Mouse (Mus musculus) right cerebral cortex, postnatal 36 days (tissue): Measurements from ENCODE around the gene Nip7.
"Not testable (repeated sequence)": the region's sequence is repeated elsewhere in the genome, so short reads cannot be mapped to it uniquely, and the experiment has no call there.

Experiments
- DNase-seq, 2 experiments: peaks; one replicate each; pipeline ENCODE4 v3.0.0; 2022; ENCODE audit warnings: low spot score in 2 of 2, mixed read lengths in 1 of 2

Nip7 gene

GRCm38 (mm10) chr8:107065511-107066496, 9.1 kb downstream of the Nip7 start, which contains the start of gene Tmed6:
TSS of gene Tmed6 (minus strand) at chr8:107065644.
- no peak for DNase-seq

DNA sequence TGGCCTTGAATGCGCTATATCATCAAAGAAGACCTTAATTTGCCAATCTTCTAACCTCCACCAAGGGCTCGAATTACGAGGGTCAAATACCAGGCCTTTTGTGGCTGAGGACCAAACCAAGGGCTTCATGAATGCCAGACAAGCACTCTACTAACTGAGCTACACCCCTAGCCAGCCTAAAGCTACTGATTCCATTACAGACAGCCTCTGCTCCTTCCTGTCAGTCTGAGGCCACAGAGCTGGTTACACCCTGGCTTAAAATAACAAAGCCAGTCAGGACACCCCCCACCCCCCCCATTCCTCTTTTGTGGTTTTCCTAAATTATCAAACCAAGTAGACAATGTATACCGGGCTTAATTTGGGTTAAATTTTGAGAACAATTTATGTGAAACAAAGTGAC, 17.0 kb downstream of the Nip7 start:
- no peak for DNase-seq

DNA sequence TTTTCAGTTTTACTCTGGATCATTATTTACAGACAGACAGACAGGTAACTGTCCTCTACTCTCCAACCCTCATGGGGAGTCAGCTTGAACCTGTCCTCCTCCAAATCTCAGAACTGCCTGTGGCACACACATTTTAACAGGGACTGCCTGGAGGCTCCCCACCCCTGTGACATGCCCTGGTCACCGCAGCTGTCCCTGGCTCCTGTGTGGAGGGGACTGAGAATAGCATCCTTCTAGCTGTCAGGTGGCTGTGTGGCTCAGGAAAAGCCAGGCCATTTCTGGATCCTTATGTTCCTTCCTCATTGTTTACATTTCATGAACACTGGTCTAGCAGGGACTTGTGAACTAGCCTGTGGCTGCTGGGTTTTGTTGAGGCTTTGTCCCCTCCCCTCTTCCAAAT, 17.5 kb downstream of the Nip7 start:
- DNase-seq, result no peak

GRCm38 (mm10) chr8:107076239-107076888, 19.7 kb downstream of the Nip7 start:
- DNase-seq, result no peak

GRCm38 (mm10) chr8:107085358-107085757, 28.7 kb downstream of the Nip7 start:
- no peak for DNase-seq

GRCm38 (mm10) chr8:107086018-107086417, 29.3 kb downstream of the Nip7 start:
- DNase-seq, result no peak

DNA sequence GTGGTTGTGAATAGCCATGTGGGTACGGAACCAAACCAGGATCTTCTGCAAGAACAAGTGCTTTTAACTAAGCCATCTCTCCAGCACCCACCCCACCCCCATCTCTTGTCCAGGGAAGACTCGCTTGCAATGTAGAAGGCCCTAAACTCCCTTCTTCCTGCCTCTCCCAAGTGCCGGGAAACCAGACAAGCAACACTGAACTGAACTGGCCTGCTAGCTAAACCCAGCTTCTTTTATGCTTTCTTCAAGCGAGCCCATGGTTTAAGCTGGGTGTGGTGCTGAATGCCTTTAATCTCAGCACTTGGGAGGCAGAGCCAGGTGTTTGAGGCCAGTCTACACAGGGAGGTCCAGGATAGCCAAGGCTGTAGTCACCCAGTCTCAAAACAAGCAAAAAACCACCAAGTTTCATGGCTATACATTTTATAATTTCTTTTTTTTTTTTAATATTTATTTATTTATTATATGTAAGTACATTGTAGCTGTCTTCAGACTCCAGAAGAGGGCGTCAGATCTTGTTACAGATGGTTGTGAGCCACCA, 31.9 kb downstream of the Nip7 start:
- DNase-seq, result no peak

- DNase-seq, result no peak
Observed at GRCm38 (mm10) chr8:107090531-107090930, 33.9 kb downstream of the Nip7 start.

DNA sequence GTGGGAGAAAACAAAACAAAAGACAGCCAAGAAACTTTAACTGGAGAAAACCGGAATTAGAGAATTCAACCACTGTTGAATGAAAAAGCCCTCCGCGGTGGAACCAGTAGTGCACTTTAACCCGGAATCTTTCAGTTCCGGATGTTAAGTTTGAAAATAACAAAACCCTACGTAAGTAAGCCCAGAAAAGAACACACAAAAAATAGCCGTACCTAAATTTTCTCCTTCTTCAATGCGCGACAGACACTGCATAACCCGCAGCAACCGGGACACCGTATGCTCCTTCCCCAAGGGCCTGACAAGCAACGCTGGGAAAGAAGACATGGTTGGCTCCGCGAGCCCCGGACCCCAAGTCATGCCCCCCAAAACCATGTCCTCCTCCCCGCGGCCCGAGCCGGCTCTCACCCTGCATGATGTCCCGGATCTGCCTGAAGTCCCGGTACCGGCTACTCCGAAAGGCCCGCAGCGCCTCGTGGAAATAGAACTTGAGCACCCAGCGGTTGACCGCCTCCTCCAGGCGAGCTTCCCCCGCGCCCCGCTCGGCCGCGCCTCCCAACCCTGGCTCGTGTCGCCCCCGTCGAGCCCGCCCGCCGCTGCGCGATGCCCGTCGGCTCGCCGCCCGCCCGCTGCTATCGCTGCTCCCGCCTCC, 39.2 kb downstream of the Nip7 start:
- no peak for DNase-seq

DNA sequence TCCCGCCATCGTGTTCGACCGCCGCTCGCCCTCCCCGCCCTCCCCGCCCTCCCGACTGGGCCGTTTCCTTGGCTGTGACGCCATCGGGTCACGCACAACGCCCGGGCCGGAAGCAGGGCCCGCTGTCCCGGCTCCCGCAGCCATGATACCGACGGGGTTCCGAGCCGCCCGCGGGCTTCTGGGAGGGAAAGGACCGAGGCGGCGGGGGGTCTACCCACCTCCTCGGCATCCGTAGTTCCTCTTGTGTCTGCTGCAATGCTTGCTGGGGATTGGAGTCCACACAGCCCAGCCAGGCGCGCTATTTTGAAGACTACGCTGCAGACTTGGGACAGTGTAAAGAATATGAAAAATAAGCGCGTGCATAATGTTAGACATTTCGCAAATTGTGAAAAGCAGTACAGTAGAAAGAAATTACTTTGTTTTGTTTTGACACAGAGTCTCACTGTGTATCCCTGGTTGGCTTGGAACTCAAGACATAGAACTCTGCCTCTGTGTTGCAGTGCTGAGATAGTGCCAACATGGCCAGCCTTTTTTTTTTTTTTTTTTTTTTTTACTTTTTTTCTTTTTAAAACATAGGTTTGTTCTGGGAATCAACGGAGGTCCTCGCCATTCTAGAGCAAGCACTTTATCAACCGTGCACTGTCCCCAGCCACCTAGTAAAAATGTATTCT, 39.8 kb downstream of the Nip7 start, which contains the start of gene Terf2:
Gene Terf2, minus strand, starts transcription at position 182 of the 671 bp plus-strand sequence.
- peak; percentile 94 to 96 for DNase-seq

- no peak for DNase-seq
Observed at GRCm38 (mm10) chr8:107100635-107101034, 44.0 kb downstream of the Nip7 start.

DNA sequence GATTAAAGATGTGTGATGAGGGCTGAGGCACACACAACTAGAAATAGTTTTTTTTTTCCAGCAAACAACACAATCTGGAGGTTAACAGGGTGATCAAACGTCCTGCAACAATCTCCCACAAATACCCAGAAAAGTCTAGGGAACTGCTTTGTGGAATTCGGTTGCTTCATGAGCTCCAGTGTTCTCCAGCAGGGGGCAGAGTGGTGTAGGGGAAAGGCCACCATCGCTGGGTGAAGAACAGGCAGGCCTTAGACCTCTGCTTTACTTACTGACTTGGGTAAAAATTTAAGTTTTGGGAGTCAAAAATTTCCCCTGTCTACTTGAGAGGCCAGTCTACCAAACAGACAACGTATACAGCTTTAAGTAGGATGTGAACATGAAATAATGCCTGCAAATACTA, 47.9 kb downstream of the Nip7 start:
- DNase-seq, result peak in 1 of 2 experiments; percentile 12

DNA sequence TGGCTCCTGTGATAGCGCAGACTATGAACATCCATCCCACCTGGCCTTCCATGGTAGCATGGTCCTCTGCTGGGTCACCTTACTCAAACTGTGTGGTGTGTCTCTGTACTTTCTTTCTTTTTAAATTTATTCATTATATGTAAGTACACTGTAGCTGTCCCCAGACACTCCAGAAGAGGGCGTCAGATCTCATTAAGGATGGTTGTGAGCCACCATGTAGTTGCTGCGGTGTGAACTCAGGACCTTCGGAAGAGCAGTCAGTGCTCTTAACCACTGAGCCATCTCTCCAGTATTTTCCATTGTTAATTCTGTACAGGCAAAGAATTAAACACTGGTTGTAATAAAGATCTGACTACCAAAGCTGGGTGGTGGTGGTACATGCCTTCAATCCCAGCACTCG, 51.4 kb downstream of the Nip7 start:
- not testable (repeated sequence) for DNase-seq

DNA sequence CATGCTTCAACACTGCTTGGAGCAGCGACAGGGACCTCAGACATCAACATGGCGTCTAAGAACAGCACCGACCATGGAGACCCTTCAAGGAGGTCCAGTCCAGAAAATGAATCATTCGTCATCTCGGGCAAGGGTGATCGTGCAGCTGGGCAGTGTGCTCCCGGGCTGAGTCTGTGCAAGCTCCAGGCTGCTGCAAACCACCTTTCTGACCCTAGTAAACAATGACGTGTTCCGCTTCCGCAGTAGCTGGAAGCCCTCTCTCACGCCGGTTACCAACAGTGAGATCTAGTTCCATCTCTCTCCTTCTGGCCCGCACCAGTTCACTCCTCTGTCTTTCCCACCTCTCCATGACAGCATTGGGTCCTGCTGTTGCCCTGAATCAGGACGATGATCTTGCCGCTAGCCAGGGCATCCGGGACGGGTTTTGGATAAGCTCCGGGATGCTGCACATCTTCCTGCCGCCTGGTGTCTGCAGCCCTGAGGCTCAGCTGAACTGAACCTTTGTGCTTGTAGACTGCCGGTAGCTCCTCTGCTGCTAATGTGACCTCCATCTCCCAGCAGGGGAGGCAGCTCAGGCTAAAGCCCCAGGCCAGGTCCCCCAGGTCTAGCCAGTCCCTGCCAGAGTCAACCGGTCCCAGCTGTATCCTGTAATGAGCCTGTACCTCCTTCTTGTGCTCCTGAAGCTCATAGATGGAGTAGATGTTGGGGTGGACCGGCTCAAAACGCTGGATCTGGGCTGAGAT, 52.5 kb downstream of the Nip7 start:
- no peak for DNase-seq

DNA sequence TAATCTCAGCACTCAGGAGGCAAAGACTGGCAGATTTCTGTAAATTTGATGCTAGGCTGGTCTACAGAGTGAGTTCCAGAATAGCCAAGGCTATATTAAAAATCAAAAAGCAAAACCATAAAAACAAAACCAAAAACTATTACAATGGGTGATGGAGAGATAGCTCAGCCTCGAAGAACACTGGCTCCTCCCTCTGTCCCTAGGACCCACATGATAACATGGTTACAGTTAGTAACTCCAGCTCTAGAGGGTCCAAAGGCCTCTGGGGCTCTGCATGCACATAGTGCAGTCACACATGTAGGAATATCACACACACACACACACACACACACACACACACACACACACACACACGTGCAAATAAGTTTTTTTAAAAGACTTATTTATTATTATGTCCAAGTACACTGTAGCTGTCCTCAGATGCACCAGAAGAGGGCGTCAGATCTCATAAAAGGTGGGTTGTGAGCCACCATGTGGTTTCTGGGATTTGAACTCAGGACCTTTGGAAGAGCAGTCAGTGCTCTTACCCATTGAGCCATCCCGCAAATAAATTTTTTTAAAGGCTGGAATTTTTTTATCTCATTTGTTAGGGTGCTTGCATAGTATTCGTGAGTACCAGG, 53.2 kb downstream of the Nip7 start:
- no peak for DNase-seq
